Mouse (Mus musculus): ENCODE measurements around the gene Med12l.

Med12l gene

DNA sequence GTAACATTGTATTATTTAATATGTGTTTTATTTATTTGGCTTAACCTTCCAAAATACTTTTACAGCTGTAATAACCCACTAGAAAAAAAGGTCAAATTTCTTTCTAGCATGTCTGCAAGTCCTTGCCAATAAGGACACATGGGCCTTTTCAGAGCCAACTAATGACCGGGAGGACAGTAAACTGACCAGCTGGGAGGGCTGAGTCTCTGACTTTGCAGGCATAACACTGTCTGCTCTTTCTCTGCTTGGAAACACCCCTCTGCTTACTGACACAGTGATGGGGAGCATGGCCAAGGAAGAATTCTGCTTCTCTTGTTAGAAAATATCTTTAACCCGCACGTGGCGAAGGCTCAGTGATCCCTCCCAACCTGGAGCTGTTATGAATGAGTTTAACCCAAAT lies 337.4 kb downstream of the Med12l start:
- DNase-seq = peak; percentile 48 to 58

DNA sequence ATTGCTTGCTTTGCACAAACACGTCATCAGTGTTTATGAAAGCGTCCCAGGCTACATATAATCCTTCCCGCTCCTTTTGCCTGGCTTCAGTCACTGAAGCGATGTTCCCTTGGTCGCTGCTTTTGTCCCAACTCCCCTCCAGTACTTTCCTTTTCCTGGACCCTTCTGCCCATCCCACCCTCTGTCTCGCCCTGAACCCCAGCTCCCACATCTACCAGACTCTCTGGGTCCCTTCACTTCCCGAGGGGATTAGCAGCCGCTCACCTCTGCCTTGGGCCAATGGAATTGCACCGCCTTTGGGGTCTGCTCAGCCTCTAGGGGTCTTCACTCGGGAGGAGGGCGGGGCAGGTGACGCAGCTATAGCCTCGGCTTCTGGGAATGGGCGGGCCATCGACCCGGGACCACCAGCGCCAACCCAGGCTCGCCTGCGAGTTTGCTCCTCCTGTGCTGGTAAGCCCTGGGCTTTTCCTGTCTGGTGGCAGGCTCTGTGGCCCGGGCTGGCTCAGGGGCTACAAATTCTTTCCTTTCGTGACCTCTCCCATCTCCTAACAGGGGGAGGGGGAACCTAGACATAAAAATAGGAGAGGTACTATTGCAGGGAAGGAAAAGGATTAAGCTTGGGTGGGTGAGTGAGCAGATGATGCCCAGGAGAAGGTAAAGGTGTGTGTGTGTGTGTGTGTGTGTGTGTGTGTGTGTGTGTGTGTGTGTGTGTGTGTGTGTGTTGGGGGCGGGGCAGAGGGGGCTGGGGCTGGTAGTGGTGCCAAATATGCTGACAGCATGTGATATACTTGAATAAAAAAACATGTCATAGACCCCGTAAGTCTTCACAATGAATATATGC lies 338.7 kb downstream of the Med12l start, which contains the start of gene Igsf10:
Igsf10 (minus strand) TSS at position 330 of the 841 bp plus-strand sequence.
- DNase-seq = peak; percentile 39 to 46

DNA sequence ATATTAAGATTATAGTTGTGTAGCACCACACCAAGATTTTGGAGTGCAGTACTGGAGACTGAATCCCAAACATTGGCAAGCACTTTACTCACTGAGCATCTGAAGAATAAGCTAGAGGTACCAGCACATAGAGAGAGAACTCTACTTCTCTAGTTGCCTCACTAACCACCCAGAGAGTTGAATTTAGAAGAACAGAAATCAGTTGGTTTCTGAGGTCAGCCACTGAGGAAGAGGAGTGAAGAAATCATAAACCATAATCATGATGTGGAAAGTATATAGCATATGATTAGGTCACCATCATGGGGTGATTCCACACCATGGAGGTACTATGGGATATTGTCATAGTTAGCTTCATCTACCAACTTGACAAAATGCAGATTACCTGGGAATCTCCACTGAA lies 346.1 kb downstream of the Med12l start:
- no peak for DNase-seq

DNA sequence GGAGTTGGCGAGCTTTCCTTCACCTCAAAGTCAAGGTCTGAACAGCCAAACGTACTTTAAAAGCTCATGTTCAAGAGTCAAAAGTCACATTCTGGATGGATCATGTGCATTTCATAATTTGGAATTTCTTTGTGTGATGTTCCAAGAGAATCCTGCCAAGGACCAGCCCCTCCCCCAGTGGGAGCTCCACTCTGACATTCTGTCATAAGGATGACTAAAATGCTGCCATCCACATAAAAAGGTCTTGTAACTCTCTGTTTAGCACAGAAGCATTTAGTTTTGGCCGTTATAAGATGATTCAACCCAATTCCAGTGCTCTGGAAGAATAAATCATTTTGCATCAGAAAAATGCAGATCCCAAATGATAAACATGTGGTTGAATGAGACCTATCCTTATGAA lies 348.5 kb downstream of the Med12l start:
- no peak for DNase-seq

DNA sequence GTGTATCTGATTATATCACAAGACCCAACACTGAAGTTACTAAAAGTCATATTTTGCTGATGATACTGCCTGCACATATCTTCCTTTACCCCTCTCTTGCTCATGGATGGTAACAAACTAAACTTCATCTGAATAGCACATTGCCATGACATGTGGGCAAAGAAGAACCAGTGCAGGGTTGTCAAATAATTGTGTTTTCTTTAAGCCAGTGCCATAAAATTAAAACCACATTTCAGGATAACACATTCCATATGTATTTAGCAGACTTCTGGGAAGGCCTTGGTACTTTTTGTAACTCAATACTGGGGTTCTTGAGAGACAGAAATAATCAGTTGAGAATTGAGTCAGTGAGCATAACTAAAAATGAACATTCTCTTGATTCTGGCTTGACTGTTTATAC lies 354.5 kb downstream of the Med12l start:
- no peak for DNase-seq

- no peak for DNase-seq
These were observed 356.3 kb downstream of the Med12l start for GRCm38 (mm10) chr3:59361895-59362294.

All from cerebellum, postnatal 36 days (tissue).